Mouse (Mus musculus): ENCODE results near the gene Tspyl4. TPM values are rescaled to one million over a fixed set of nuclear protein-coding genes. Genes with fewer than 3 reads are reported as not detected.
"Not testable (repeated sequence)": the region's sequence is repeated elsewhere in the genome, so short reads cannot be mapped to it uniquely, and the experiment has no call there.

Tspyl4 gene
- polyA plus RNA-seq (2015; fragmentation: Nextera tagmentation; extraction: Ambion mirVana), result 0.82 and 0.99 TPM in 2 replicates

DNA sequence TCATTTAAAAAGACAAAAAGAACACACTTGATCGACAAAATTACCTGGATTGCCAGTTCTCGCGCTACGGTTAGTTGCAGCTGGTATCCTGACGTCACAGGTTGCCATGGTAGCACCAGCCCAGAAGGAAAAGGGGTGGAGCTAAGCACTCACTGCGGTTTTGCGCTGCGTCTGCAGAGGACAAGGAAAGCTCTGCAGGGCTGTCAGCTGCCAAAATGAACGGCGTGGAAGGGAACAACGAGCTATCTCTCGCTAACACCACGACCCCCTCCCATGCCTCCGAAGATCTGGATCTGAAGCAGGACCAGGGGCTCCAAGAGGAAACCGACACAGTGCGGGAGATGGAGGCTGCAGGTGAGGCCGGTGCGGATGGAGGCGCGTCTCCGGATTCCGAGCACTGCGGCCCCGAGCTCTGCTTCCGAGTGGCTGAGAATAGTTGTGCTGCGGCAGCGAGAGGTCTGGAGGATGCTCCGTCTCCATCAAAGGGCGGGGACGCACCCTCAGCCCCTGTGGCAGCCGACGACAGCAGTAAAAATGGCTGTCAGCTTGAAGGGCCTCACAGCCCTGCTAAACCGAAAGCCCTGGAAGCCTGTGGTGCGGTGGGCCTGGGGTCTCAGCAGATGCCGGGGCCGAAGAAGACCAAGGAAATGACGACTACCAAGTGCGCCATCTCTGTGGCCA, at the start of gene Tspyl4:
Gene Tspyl4, plus strand, starts transcription at position 144 of the 681 bp plus-strand sequence.
- Histone ChIP-seq H3K4me3 (replicated peaks) (peak within 1 kb of the TSS; percentile 67), H3K4me1 (replicated peaks) (peaks cover 13% of the 10 kb centered on the region), H3K4me2 (peak within 1 kb of the TSS; percentile 92), H3K9ac (peak within 1 kb of the TSS; percentile 55), H3K27ac (no peak within 1 kb of the TSS), H3K9me3 (replicated peaks) (no peaks in the 10 kb centered on the region), H3K36me3 (no peaks in the 10 kb centered on the region), H3K27me3 (peaks cover 12% of the 10 kb centered on the region; the same call in 1 of the 2 replicates)
- peak; percentile 94 for ATAC-seq (ENCODE audit: low read depth)
- under 1% methylated on average over 38 of the region's 38 CpGs for WGBS (ENCODE audit: insufficient replicate concordance)
- peak; percentile 78 for DNase-seq

DNA sequence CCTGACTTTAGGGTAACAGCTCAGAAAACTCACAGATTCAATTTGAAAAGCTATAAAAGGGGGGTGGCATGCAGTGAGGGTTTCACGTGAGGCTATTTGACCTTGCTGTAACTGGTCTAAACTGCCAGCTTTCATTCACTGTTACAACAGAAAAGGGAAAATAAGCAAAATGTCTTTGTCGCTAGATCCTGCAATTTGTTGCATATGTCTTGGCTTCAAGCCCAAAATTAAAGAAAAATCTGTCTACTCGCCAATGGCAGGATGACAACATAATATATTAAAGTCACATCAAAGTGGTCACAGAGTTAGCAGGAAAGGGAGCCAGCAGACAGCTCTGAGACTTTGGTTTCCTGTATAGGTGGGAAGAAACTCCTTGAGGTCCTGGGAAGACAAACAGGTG, 49.5 kb upstream of the Tspyl4 start:
- WGBS (ENCODE audit: insufficient replicate concordance), result 57% methylated on average over 3 of the region's 3 CpGs
- Histone ChIP-seq H3K4me1 (replicated peaks) (peaks cover 12% of the 10 kb centered on the region), H3K27ac (no peak overlapping the region), H3K27me3 (no peaks in the 10 kb centered on the region), H3K36me3 (no peaks in the 10 kb centered on the region), H3K9ac (no peak overlapping the region), H3K9me3 (replicated peaks) (no peaks in the 10 kb centered on the region), H3K4me3 (replicated peaks) (no peak overlapping the region), H3K4me2 (no peak overlapping the region)
- ATAC-seq (ENCODE audit: low read depth), result no peak
- DNase-seq, result no peak

DNA sequence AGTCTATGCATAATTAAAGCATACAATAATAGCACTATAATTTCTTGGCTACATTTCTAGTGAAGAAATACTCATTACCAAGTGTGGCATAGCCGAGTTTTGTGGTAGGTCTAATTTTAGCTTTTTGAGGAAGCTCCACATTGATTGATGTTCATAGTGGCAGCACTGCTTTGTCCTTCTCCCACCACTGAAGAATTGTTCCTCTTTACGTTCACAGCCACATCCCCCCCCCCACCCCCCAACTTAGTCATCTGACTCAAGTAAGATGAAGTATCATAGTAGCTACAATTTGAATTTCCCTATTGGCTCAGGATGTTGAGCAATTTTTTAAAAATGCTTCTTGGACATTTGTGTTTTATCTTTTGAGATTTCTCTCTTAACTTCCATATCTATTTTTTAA, 47.6 kb upstream of the Tspyl4 start:
- DNase-seq (no peak), ATAC-seq (ENCODE audit: low read depth) (no peak)
- Histone ChIP-seq H3K4me3 (replicated peaks) (no peak overlapping the region), H3K27ac (no peak overlapping the region), H3K9ac (no peak overlapping the region), H3K4me2 (no peak overlapping the region), H3K9me3 (replicated peaks) (no peaks in the 10 kb centered on the region), H3K36me3 (no peaks in the 10 kb centered on the region), H3K27me3 (no peaks in the 10 kb centered on the region), H3K4me1 (replicated peaks) (peaks cover 9% of the 10 kb centered on the region)
- 15% methylated on average over 2 of the region's 2 CpGs for WGBS (ENCODE audit: insufficient replicate concordance)

DNA sequence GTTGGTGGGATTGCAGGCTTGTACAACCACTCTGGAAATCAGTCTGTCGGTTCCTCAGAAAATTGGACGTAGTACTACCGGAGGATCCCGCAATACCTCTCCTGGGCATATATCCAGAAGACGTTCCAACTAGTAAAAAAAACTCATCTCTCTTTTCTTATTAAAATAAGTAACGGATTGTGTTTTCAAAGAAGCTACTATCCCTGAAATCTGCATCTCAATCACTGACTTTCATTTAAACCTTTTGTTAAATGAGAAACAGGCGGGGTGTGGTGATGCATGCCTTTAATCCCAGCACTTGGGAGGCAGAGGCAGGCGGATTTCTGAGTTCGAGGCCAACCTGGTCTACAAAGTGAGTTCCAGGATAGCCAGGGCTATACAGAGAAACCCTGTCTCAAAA, 44.4 kb upstream of the Tspyl4 start:
- not testable (repeated sequence) for H3K9ac ChIP-seq; H3K4me1 ChIP-seq (replicated peaks); H3K27ac ChIP-seq; H3K4me3 ChIP-seq (replicated peaks); H3K27me3 ChIP-seq; ATAC-seq (ENCODE audit: low read depth); H3K9me3 ChIP-seq (replicated peaks); DNase-seq; H3K4me2 ChIP-seq; H3K36me3 ChIP-seq
- WGBS (ENCODE audit: insufficient replicate concordance), result 74% methylated on average over 9 of the region's 9 CpGs

DNA sequence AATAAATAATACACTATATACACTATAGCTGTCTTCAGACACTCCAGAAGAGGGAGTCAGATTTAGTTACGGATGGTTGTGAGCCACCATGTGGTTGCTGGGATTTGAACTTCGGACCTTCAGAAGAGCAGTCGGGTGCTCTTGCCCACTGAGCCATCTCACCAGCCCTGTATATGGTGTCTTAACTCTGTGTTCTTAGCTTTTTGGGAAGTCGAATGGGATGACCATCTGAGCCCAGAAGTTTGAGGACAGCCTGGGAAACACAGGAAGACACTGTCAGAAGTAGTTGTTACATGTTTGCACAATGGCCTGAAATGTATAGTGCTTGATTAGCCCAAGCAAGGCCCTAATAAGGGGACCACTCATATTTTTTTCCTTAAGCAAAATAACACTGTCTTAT, 32.1 kb upstream of the Tspyl4 start:
- WGBS (ENCODE audit: insufficient replicate concordance), result 67% methylated on average over 4 of the region's 4 CpGs
- DNase-seq (no peak), ATAC-seq (ENCODE audit: low read depth) (no peak)
- H3K9ac ChIP-seq, result no peak overlapping the region
- no peaks in the 10 kb centered on the region for H3K27me3 ChIP-seq
- H3K4me3 ChIP-seq (replicated peaks), result no peak overlapping the region
- no peak overlapping the region for H3K27ac ChIP-seq
- H3K9me3 ChIP-seq (replicated peaks), result no peaks in the 10 kb centered on the region
- no peak overlapping the region for H3K4me2 ChIP-seq
- no peaks in the 10 kb centered on the region for H3K4me1 ChIP-seq (replicated peaks)
- no peaks in the 10 kb centered on the region for H3K36me3 ChIP-seq

DNA sequence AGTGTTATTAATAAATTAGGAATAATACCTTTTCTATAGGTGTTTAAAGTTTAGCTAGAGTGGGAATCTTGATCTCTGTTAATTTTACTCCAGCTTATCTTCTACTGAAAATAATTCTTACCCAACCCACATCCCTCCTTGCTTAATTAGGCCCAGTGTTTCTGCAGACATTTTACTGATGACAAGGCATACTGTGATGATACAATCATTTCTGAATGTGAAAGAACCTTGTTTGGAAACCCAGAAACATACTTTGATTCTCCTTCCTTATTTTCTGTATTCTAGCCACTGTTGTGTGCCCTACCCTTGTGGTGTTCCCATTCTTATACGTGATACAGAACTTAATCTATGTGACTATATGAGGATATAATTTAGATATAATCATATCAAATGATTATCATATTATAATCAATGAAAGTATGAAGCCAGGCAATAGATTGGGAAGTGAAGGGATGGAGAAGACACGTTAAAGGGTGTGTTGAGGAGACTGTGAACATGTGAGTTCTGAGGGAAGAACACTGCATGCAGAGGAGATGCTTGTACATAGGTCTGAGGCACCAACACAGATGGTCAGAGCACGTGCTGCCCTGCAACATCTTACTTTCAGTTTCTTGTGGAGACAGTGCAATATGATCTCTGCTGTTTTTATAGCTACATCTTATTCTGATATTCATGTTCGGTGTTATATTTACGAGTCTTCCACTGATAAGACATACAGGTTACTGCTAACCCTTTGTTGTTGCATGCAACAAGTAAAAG, 29.8 kb upstream of the Tspyl4 start:
- 62% methylated on average over 5 of the region's 5 CpGs for WGBS (ENCODE audit: insufficient replicate concordance)
- Histone ChIP-seq H3K27ac (no peak overlapping the region), H3K4me1 (replicated peaks) (no peaks in the 10 kb centered on the region), H3K9ac (no peak overlapping the region), H3K36me3 (no peaks in the 10 kb centered on the region), H3K27me3 (no peaks in the 10 kb centered on the region), H3K4me2 (no peak overlapping the region), H3K9me3 (replicated peaks) (no peaks in the 10 kb centered on the region), H3K4me3 (replicated peaks) (no peak overlapping the region)
- DNase-seq (no peak), ATAC-seq (ENCODE audit: low read depth) (no peak)

DNA sequence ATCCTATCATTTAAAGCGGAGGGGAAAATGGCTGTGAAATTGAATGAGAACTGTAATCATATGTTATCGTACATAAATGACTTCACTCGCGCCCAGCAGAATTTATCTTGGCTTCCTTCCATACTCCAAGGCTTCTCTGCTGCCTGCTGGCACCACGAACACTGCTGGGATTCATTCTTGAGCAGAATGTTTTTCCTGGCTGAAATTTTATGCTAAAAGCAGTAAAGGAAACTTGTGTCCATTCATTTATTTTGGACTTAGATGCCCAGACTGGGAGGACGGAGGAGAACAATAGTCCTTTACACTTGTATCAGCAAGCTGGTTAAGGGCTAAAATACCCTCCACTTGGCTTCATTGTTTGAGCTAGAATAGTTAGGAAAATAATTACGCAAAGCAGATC, 25.6 kb upstream of the Tspyl4 start:
- Histone ChIP-seq H3K4me1 (replicated peaks) (no peaks in the 10 kb centered on the region), H3K36me3 (no peaks in the 10 kb centered on the region), H3K4me3 (replicated peaks) (no peak overlapping the region), H3K9me3 (replicated peaks) (no peaks in the 10 kb centered on the region), H3K9ac (no peak overlapping the region), H3K4me2 (no peak overlapping the region), H3K27me3 (no peaks in the 10 kb centered on the region), H3K27ac (no peak overlapping the region)
- no peak for ATAC-seq (ENCODE audit: low read depth)
- 63% methylated on average over 7 of the region's 7 CpGs for WGBS (ENCODE audit: insufficient replicate concordance)
- DNase-seq, result no peak

DNA sequence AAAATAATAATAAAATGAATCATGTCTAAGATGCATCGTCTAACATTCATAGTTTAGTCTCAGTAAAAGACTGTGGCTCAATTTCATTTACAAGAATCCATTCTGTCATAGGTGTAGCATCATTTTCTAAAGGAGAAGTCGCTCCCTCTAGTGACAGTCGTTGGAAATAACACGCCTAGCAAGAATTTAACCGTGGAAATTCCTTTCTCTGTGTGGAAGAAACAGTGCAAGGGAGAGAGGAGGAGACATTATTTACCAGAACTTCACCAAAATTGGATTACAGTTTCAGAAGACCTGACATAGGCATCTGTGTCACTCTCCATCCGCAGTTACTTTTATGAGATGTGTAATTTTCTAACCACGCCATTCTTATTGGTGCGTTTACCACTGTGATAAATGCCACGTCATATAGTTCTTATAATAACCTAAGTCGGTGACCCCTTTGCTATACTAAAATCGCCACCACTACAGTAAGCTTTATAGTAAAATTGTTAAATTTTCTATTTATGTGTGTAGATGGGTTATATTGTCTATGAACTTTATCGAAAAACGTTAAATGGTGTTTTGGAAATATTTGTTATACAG, 16.6 kb upstream of the Tspyl4 start:
- ATAC-seq (ENCODE audit: low read depth), result no peak
- Histone ChIP-seq H3K4me3 (replicated peaks) (peak overlapping the region; percentile 44), H3K27ac (no peak overlapping the region), H3K9me3 (replicated peaks) (no peaks in the 10 kb centered on the region), H3K36me3 (no peaks in the 10 kb centered on the region), H3K9ac (peak overlapping the region; percentile 29; the same call in 1 of the 2 replicates), H3K4me1 (replicated peaks) (peaks cover 20% of the 10 kb centered on the region), H3K27me3 (no peaks in the 10 kb centered on the region), H3K4me2 (peak overlapping the region; percentile 87)
- peak; percentile 44 for DNase-seq
- 20% methylated on average over 13 of the region's 13 CpGs for WGBS (ENCODE audit: insufficient replicate concordance)

DNA sequence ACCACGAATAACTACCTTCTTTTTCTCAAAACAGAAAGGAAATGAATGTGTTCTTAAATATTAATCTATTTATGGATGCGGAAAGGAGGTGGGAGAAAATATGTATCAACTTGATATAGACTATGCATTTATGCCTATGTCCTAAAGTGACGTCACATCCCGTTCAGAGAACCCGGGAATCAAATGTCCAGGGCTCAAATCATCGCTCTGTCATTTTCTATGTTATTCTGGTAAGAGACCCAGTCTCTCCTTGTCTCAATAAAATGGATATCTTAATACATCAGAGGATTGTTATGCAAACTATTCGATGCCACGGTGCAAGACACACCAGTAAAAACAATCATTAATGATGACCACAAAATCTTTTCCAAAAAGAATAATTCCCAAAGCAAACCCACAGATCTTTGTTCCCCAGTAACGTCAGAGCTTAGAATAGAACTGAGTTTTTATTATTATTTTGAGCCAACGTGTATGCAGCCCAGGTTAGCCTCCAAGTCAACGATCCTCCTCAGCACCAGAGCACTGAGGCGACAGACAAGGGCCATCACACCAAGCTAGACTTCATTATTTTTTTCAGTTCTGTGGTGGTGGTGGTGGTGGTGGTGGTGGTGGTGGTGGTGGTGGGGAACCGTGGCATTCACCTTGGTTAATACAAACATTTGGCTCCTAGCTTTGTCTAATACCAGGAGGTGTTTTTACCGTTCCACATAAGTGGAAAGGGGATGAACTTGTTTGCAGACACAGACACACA, 15.9 kb upstream of the Tspyl4 start:
- Histone ChIP-seq H3K4me2 (peak overlapping the region; percentile 87), H3K27ac (peak overlapping the region; percentile 88), H3K9me3 (replicated peaks) (no peaks in the 10 kb centered on the region), H3K9ac (peak overlapping the region; percentile 73), H3K4me1 (replicated peaks) (peaks cover 20% of the 10 kb centered on the region), H3K27me3 (no peaks in the 10 kb centered on the region), H3K4me3 (replicated peaks) (peak overlapping the region; percentile 98), H3K36me3 (no peaks in the 10 kb centered on the region)
- WGBS (ENCODE audit: insufficient replicate concordance), result 12% methylated on average over 14 of the region's 14 CpGs
- ATAC-seq (ENCODE audit: low read depth) (peak; percentile 14), DNase-seq (peak; percentile 13)

DNA sequence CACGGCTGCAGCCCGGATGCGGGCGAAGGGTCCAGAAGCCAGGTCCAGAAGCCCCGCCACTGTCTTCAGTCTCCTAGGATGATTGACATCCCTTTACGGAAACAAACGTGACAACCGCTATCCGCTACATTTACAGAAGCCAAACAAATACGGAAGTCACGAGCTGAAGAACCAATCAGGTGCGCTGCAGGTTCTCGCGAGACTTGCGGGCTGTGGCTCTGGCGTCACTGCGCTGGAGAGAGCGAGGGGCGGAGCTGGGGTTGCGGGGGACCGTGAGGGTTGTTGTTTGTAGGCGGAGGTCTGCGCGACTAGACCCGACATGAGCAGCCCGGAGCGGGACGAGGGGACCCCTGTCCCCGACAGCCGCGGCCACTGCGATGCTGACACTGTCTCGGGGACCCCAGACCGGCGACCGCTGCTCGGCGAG, 15.3 kb upstream of the Tspyl4 start, which contains the start of gene Tspyl1:
Gene Tspyl1, plus strand, starts transcription at position 229 of the 427 bp plus-strand sequence.
- Histone ChIP-seq H3K36me3 (peaks cover under 1% of the 10 kb centered on the region; the same call in 1 of the 2 replicates), H3K27ac (peak within 1 kb of the TSS; percentile 88), H3K27me3 (no peaks in the 10 kb centered on the region), H3K4me2 (peak within 1 kb of the TSS; percentile 87), H3K9ac (peak within 1 kb of the TSS; percentile 97), H3K4me3 (replicated peaks) (peak within 1 kb of the TSS; percentile 98), H3K9me3 (replicated peaks) (no peaks in the 10 kb centered on the region), H3K4me1 (replicated peaks) (peaks cover 20% of the 10 kb centered on the region)
- peak; percentile 96 for ATAC-seq (ENCODE audit: low read depth)
- DNase-seq, result peak; percentile 97
- WGBS (ENCODE audit: insufficient replicate concordance), result under 1% methylated on average over 38 of the region's 38 CpGs
